Mouse (Mus musculus) limb, embryonic 11.5 days (tissue): ENCODE results near the gene Noct. TPM values are rescaled to one million over a fixed set of nuclear protein-coding genes. Genes with fewer than 3 reads are reported as not detected.

Experiments
- ATAC-seq: fragments of 200-750 bp; cut with Nextera tagmentation; 2 replicates; pipeline ENCODE4 v1.8.0; 2017; ENCODE audit warnings: low read depth; ENCODE audit not compliant: insufficient number of reproducible peaks, low FRiP score, low TSS enrichment
- DNase-seq: peaks from one replicate; pipeline ENCODE4 v3.0.0-alpha.2; 2015; ENCODE audit warnings: low spot score
- H3K27ac ChIP-seq: fragments of 300-500 bp; sonication (generic); replicated peaks from 2 replicates; pipeline ENCODE4 v1.5.1; 2014; ENCODE audit warnings: low read depth, mild to moderate bottlenecking, low read length
- H3K27me3 ChIP-seq: fragments of 300-500 bp; sonication (generic); 2 replicates; pipeline ENCODE4 v1.6.1; 2014; ENCODE audit warnings: mild to moderate bottlenecking, low read length, mixed read lengths; ENCODE audit not compliant: control insufficient read depth, insufficient read depth
- H3K36me3 ChIP-seq: fragments of 300-500 bp; sonication (generic); 2 replicates; pipeline ENCODE4 v1.6.1; 2014; ENCODE audit warnings: mild to moderate bottlenecking, low read length, moderate library complexity, mixed read lengths; ENCODE audit not compliant: control insufficient read depth, insufficient read depth
- H3K4me1 ChIP-seq: fragments of 300-500 bp; sonication (generic); 2 replicates; pipeline ENCODE4 v1.6.1; 2014; ENCODE audit warnings: low read length, mixed read lengths; ENCODE audit not compliant: control insufficient read depth, insufficient read depth
- H3K4me2 ChIP-seq: fragments of 300-500 bp; sonication (generic); 2 replicates; pipeline ENCODE4 v1.6.1; 2014; ENCODE audit warnings: low read depth, mild to moderate bottlenecking, moderate library complexity; ENCODE audit not compliant: severe bottlenecking
- H3K4me3 ChIP-seq: fragments of 300-500 bp; sonication (generic); 2 replicates; pipeline ENCODE4 v1.5.1; 2014; ENCODE audit warnings: low read depth, low read length
- H3K9ac ChIP-seq: fragments of 300-500 bp; sonication (generic); 2 replicates; pipeline ENCODE4 v1.6.1; 2014; ENCODE audit warnings: mild to moderate bottlenecking, low read length
- H3K9me3 ChIP-seq: fragments of 300-500 bp; sonication (generic); 2 replicates; pipeline ENCODE4 v1.6.1; 2016; ENCODE audit warnings: low read length; ENCODE audit not compliant: control insufficient read depth
- WGBS: fragments of 180-500 bp; shearing (Covaris S2); extraction: QIAGEN DNeasy Blood & Tissue Kit; methylation state at CpG from one replicate; pipeline ENCODE4 v1.1.7; 2014; 5-methylcytosine and 5-hydroxymethylcytosine counted together
- polyA plus RNA-seq: library from polyadenylated mRNA; unstranded; fragments of >200 nt; fragmentation: Nextera tagmentation; extraction: Ambion mirVana; gene quantifications from 2 replicates; pipeline ENCODE4 v1.2.1, GENCODE M21; 2014

The Noct gene
- polyA plus RNA-seq, 1 experiment from 2014 or later: 14.0 TPM

DNA sequence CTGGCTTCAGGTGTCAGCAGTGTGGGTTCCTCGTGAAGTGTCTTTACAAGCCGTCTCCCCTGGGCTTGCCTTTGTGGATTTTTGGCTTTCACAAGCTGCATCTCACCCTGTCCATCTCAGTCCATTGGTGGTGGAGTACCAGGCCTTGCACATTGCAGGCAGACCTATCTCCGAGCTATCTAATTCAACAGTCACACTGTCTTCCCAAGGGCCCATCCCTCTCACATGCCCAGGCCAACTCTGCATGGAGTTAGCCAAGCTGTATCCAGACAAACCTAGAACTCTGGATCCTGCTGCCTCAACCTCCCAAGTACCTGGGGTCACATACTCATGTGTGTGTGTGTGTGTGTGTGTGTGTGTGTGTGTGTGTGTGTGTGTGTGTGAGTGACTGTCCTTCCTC is 15.3 kb downstream of the Noct start:
- H3K27ac ChIP-seq: no peak overlapping the region
- H3K36me3 ChIP-seq: peaks cover 2% of the 10 kb centered on the region; the same call in 1 of the 2 replicates
- no peak overlapping the region for H3K4me3 ChIP-seq
- DNase-seq: no peak
- H3K4me1 ChIP-seq: no peaks in the 10 kb centered on the region
- WGBS: 91% methylated on average over 3 of the region's 3 CpGs
- no peaks in the 10 kb centered on the region for H3K9me3 ChIP-seq
- ATAC-seq: no peak
- no peaks in the 10 kb centered on the region for H3K27me3 ChIP-seq
- H3K9ac ChIP-seq: no peak overlapping the region
- no peak overlapping the region for H3K4me2 ChIP-seq

- H3K4me1 ChIP-seq: no peaks in the 10 kb centered on the region
- no peaks in the 10 kb centered on the region for H3K27me3 ChIP-seq
- ATAC-seq (peak; percentile 44; the same call in 1 of the 2 replicates), DNase-seq (peak; percentile 39)
- no peaks in the 10 kb centered on the region for H3K9me3 ChIP-seq
- no peak overlapping the region for H3K4me3 ChIP-seq
- WGBS: 67% methylated on average over 16 of the region's 16 CpGs
- H3K4me2 ChIP-seq: no peak overlapping the region
- no peaks in the 10 kb centered on the region; the same call in 1 of the 2 replicates for H3K36me3 ChIP-seq
- H3K27ac ChIP-seq: no peak overlapping the region
- no peak overlapping the region for H3K9ac ChIP-seq
These were observed 23.5 kb downstream of the Noct start for GRCm38 (mm10) chr3:51247704-51248103.

DNA sequence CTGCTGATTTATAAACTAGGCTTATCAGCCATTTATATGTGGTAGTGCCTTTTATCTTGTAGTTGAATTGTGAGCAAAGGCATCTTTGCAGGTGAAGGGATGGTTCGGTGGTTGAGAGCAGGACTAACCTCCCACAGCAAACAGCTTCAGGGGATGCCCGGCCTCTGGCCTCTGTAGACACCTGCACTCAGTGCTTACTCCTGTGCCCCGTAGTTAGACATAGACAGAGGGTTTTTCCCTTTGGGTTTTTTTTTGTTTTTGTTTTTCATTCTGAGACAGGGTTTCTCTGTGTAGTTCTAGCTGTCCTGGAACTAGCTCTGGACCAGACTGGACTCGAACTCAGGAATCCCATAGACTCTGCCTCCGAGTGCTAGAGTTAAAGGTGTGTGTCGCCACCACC is 24.4 kb downstream of the Noct start:
- Histone ChIP-seq H3K36me3 (peaks cover under 1% of the 10 kb centered on the region; the same call in 1 of the 2 replicates), H3K4me1 (no peaks in the 10 kb centered on the region), H3K4me3 (no peak overlapping the region), H3K27ac (no peak overlapping the region), H3K27me3 (no peaks in the 10 kb centered on the region), H3K4me2 (no peak overlapping the region), H3K9me3 (no peaks in the 10 kb centered on the region), H3K9ac (no peak overlapping the region)
- WGBS: 93% methylated on average over 6 of the region's 6 CpGs
- no peak for DNase-seq
- ATAC-seq: no peak

GRCm38 (mm10) chr3:51249460-51249859 is 25.2 kb downstream of the Noct start:
- H3K4me3 ChIP-seq: no peak overlapping the region
- no peaks in the 10 kb centered on the region for H3K27me3 ChIP-seq
- ATAC-seq: no peak
- no peak overlapping the region for H3K9ac ChIP-seq
- H3K4me2 ChIP-seq: no peak overlapping the region
- H3K36me3 ChIP-seq: peaks cover 4% of the 10 kb centered on the region; the same call in 1 of the 2 replicates
- no peaks in the 10 kb centered on the region for H3K9me3 ChIP-seq
- H3K27ac ChIP-seq: no peak overlapping the region
- no peak for DNase-seq
- H3K4me1 ChIP-seq: no peaks in the 10 kb centered on the region
- WGBS: 94% methylated on average over 11 of the region's 11 CpGs

DNA sequence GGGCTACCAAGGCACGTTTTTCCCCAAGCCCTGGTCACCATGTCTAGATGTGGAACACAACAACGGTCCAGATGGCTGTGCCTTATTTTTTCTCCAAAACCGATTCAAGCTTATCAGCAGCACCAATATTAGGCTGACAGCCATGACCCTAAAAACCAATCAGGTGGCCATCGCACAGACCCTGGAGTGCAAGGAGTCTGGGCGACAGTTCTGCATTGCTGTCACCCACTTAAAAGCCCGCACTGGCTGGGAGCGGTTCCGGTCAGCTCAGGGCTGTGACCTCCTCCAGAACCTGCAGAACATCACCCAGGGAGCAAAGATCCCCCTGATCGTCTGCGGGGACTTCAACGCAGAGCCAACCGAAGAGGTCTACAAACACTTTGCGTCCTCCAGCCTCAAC is 25.6 kb downstream of the Noct start:
- DNase-seq (no peak), ATAC-seq (no peak)
- H3K9me3 ChIP-seq: no peaks in the 10 kb centered on the region
- H3K4me2 ChIP-seq: no peak overlapping the region
- no peak overlapping the region for H3K4me3 ChIP-seq
- 96% methylated on average over 13 of the region's 13 CpGs for WGBS
- peaks cover 5% of the 10 kb centered on the region; the same call in 1 of the 2 replicates for H3K36me3 ChIP-seq
- H3K4me1 ChIP-seq: no peaks in the 10 kb centered on the region
- no peak overlapping the region for H3K27ac ChIP-seq
- no peak overlapping the region for H3K9ac ChIP-seq
- no peaks in the 10 kb centered on the region for H3K27me3 ChIP-seq

- H3K9me3 ChIP-seq: no peaks in the 10 kb centered on the region
- no peaks in the 10 kb centered on the region for H3K4me1 ChIP-seq
- WGBS: 88% methylated on average over 5 of the region's 5 CpGs
- no peaks in the 10 kb centered on the region for H3K27me3 ChIP-seq
- no peak overlapping the region for H3K27ac ChIP-seq
- DNase-seq: no peak
- no peak for ATAC-seq
- no peak overlapping the region for H3K9ac ChIP-seq
- no peak overlapping the region for H3K4me3 ChIP-seq
- no peak overlapping the region for H3K4me2 ChIP-seq
- H3K36me3 ChIP-seq: peaks cover 6% of the 10 kb centered on the region; the same call in 1 of the 2 replicates
These were observed 26.8 kb downstream of the Noct start for GRCm38 (mm10) chr3:51251057-51251456.

- no peak for ATAC-seq
These were observed 28.0 kb downstream of the Noct start for GRCm38 (mm10) chr3:51252223-51252622.

GRCm38 (mm10) chr3:51252689-51253402 is 28.6 kb downstream of the Noct start:
- no peak overlapping the region for H3K4me3 ChIP-seq
- ATAC-seq (no peak), DNase-seq (no peak)
- no peak overlapping the region for H3K4me2 ChIP-seq
- no peak overlapping the region for H3K9ac ChIP-seq
- peaks cover 11% of the 10 kb centered on the region for H3K36me3 ChIP-seq
- no peaks in the 10 kb centered on the region for H3K4me1 ChIP-seq
- no peak overlapping the region for H3K27ac ChIP-seq
- no peaks in the 10 kb centered on the region for H3K9me3 ChIP-seq
- WGBS: 92% methylated on average over 12 of the region's 12 CpGs
- no peaks in the 10 kb centered on the region for H3K27me3 ChIP-seq

More at GRCm38 (mm10) chr3:51252223-51252622, 28.0 kb downstream of the Noct start:
- Histone ChIP-seq H3K4me2 (no peak overlapping the region), H3K4me3 (no peak overlapping the region), H3K9ac (no peak overlapping the region), H3K27me3 (no peaks in the 10 kb centered on the region), H3K27ac (no peak overlapping the region), H3K4me1 (no peaks in the 10 kb centered on the region), H3K9me3 (no peaks in the 10 kb centered on the region), H3K36me3 (peaks cover 7% of the 10 kb centered on the region)
- 100% methylated on average over 1 of the region's 1 CpGs for WGBS
- no peak for DNase-seq
